Mouse (Mus musculus): ENCODE results near the gene Mecp2.

Mecp2 gene

DNA sequence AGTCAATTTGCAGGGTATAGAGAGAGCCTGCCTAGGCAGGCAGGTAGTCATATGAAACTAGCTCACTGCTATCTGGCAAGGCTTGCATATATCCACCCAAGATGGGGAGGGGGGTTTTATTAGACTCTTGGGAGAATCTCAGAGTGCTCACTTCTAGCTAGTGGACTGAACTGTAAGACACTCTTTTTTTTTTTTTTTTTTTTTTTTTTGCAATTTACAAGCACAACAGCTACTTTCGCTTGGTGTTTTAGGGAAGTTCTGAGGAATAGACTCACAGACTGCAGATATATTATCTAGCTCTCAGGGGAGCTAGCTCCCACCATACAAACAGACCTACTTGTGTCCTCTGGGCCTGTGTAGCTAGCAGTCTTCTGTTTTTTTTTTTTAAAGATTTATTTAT is 120.6 kb downstream of the Mecp2 start:
- DNase-seq (ENCODE audit: low read depth, low spot score) = no peak

DNA sequence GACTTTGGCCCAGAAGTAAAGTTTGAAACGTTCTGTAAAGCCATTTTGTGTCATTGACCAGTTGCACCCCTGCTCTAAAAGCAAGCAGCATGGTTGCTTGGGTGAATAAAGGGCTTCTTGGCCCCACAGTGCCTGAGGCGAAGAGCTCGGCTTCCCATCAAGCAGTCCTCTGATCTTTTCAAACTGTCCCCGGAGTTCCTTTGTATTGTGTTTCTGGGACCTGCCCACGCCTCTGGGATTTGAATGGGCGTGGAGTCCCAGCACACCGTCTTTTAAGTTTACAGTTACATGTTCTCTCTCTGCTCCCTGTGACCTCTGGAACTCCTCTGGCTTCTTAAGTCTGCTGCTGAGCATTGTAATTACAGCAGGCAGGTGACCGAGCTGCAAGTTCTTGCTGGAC is 127.1 kb downstream of the Mecp2 start:
- no peak for DNase-seq (ENCODE audit: low read depth, low spot score)

DNA sequence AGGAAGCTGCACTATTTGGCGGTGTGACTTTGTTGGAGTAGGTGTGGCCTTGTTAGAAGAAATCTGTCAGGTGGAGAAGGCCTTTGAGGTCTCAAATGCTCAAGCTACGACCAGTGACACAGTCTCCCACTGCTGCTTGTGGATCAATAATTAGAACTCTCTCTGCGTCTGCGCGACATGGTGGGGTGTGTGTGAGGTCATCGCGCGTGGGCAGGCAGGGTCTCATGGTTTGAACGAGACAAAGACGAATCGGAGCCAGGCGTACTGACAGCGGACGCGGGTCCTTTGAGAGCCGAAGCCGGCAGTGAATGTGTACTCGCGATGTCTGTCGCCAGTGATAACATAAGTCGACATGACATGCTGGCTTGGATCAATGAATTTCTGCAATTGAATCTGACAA is 128.8 kb downstream of the Mecp2 start:
- no peak for DNase-seq (ENCODE audit: low read depth, low spot score)

DNA sequence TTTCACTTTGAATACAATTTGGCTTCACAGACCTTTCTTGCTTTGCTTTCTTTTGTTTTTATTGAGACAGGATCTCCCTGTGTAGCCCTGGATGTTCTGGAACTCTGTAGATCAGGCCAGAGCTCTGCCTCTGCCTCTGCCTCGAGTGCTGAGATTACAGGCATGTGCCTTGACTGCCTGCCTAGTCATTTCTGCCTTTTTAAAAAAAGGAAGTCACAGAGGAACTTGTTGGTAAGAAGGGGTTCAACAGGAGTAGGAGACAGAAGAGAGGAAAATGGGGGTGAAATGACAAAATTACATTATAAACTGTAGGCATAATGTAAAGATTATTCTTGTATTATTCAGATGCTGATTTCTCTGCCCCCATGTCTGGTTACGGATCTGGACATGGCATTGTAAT is 131.5 kb downstream of the Mecp2 start:
- no peak for DNase-seq (ENCODE audit: low read depth, low spot score)

DNA sequence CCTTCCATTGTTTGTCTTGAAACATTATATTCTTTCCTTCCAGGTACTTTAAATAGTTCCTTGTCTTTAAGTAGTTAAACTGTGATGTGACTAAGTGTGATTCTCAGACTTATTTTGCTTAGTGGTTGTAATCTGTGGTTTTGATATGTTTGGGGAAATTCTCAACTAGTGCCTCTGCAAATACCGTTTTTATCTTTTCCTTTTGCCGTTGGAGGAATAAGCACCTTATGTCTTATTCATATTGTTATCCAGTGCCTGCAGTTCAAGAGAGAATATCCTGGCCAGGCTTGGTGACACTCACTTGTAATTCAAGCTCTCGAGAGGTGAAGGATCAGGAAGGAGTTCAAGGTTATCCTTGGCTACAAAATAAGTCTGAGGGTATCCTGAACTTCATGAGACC is 134.1 kb downstream of the Mecp2 start:
- no peak for DNase-seq (ENCODE audit: low read depth, low spot score)

DNA sequence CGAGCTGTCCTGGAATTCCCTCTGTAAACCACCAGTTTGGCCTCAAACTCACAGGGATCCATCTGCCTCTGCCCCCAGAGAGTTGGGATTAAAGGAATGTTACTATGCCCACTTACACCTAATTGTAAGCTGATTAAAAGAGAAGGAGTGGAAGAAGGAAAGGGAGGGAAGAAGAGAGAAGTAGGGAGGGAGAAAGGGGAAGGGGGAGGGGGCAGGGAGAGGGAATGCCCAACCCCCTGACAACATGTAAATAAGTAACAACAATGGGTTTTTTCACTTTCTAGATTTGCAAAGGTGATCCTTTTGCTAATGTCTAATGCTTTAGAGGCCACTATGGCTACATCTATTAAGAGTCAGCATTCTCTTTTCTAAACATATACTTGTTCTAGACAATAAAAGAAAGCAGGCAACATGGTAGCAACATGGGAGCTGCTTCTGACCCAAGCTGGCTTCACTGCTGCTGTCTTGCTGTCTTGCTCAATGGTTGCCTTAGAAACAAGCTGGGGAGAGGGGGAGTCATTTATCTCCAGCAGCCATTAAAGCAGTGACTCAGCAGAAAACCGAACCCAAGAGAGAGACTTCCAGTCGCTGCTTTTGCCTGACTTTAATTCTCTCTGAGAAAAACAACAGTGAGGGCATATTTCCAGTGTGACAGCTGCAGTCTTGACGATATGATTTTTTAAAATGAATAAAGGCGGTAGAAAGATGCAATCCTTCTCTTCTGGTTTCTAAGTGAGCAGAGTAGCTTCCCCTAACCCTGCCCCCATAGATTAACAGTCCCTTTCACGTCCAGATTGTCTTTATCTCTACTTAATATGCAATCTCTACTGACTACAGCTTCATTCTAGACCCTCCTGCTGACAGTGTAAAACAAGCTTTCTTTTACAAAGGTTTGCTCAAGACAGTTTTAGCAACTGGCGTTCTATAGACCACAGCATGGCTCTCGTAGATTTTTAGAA is 136.0 kb downstream of the Mecp2 start:
- DNase-seq (ENCODE audit: low read depth, low spot score) = no peak

DNA sequence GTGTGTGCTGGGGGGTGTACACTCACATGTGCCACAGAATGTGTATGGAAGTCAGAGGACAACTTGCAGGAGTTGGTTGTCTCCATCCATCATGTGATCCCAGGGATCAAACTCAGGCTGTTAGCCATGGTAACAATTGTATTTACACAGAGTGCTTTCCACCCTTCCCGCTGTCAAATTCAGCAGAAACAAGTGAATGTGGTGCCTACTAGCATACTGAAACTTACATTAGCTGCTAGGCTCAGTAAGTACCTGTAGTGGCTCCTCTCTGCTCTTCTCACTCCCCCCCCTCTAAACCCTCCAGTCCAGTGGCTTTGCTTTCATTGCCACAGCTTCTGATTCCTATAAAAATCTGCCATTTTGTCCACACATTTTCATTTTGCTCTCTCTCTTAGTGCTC is 157.4 kb downstream of the Mecp2 start:
- DNase-seq (ENCODE audit: low read depth, low spot score) = no peak

All from CD4-positive, CD25-positive, alpha-beta regulatory T cell, adult 2 months (primary cell).